Mouse (Mus musculus) embryonic facial prominence, embryonic 11.5 days (tissue): ENCODE data around the gene Dapk3. TPM values are rescaled to one million over a fixed set of nuclear protein-coding genes. Genes with fewer than 3 reads are reported as not detected.

Experiments
- ATAC-seq: fragments of 200-750 bp; cut with Nextera tagmentation; replicated peaks from 2 replicates; pipeline ENCODE4 v1.8.0; 2017; ENCODE audit warnings: low read depth; ENCODE audit not compliant: insufficient number of reproducible peaks, low FRiP score, low TSS enrichment
- DNase-seq: peaks from one replicate; pipeline ENCODE4 v3.0.0-alpha.2; 2015; ENCODE audit warnings: low spot score
- H3K27ac ChIP-seq: fragments of 300-500 bp; sonication (generic); replicated peaks from 2 replicates; pipeline ENCODE4 v1.5.1; 2014; ENCODE audit warnings: mild to moderate bottlenecking, low read depth, low read length, control low read depth
- H3K27me3 ChIP-seq: fragments of 300-500 bp; sonication (generic); 2 replicates; pipeline ENCODE4 v1.6.1; 2014; ENCODE audit warnings: mild to moderate bottlenecking, low read length, moderate library complexity, mixed read lengths; ENCODE audit not compliant: control insufficient read depth, insufficient read depth
- H3K36me3 ChIP-seq: fragments of 300-500 bp; sonication (generic); replicated peaks from 2 replicates; pipeline ENCODE4 v1.6.1; 2014; ENCODE audit warnings: low read depth, mild to moderate bottlenecking, low read length, moderate library complexity, mixed read lengths; ENCODE audit not compliant: control insufficient read depth, insufficient read depth
- H3K4me1 ChIP-seq: fragments of 300-500 bp; sonication (generic); 2 replicates; pipeline ENCODE4 v1.6.1; 2014; ENCODE audit warnings: low read length, mixed read lengths; ENCODE audit not compliant: control insufficient read depth, insufficient read depth
- H3K4me2 ChIP-seq: fragments of 300-500 bp; sonication (generic); 2 replicates; pipeline ENCODE4 v1.6.1; 2014; ENCODE audit warnings: low read depth, mild to moderate bottlenecking, control low read depth, low read length, moderate library complexity
- H3K4me3 ChIP-seq: fragments of 300-500 bp; sonication (generic); 2 replicates; pipeline ENCODE4 v1.5.1; 2014; ENCODE audit warnings: low read depth, low read length, control low read depth
- H3K9ac ChIP-seq: fragments of 300-500 bp; sonication (generic); replicated peaks from 2 replicates; pipeline ENCODE4 v1.6.1; 2014; ENCODE audit warnings: mild to moderate bottlenecking, control low read depth, low read length
- H3K9me3 ChIP-seq: fragments of 300-500 bp; sonication (generic); replicated peaks from 2 replicates; pipeline ENCODE4 v1.6.1; 2016; ENCODE audit warnings: mild to moderate bottlenecking, low read length, inconsistent platforms, mixed read lengths; ENCODE audit not compliant: control insufficient read depth
- WGBS: fragments of 180-500 bp; shearing (Covaris S2); extraction: QIAGEN DNeasy Blood & Tissue Kit; methylation state at CpG from one replicate; pipeline ENCODE4 v1.1.7; 2014; 5-methylcytosine and 5-hydroxymethylcytosine counted together
- polyA plus RNA-seq: library from polyadenylated mRNA; unstranded; fragments of >200 nt; fragmentation: Nextera tagmentation; extraction: Ambion mirVana; gene quantifications from 2 replicates; pipeline ENCODE4 v1.2.1, GENCODE M21; 2014

Dapk3 gene
- polyA plus RNA-seq: 47.4 and 49.4 TPM in 2 replicates

GRCm38 (mm10) chr10:81182336-81183333, at the start of gene Dapk3:
Dapk3 (plus strand) TSS chr10:81183005.
- Histone ChIP-seq H3K4me2 (peak within 1 kb of the TSS; percentile 66), H3K27me3 (no peaks in the 10 kb centered on the region), H3K9ac (peak within 1 kb of the TSS; percentile 68), H3K4me1 (peaks cover 10% of the 10 kb centered on the region), H3K4me3 (peak within 1 kb of the TSS; percentile 63), H3K9me3 (no peaks in the 10 kb centered on the region), H3K27ac (0 out of 2 replicates have a peak within 1 kb of the TSS, but pooled peaks have one; percentile 57), H3K36me3 (peaks cover 38% of the 10 kb centered on the region)
- WGBS: 6% methylated on average over 53 of the region's 53 CpGs
- DNase-seq (peak; percentile 100), ATAC-seq (peak; percentile 92)

DNA sequence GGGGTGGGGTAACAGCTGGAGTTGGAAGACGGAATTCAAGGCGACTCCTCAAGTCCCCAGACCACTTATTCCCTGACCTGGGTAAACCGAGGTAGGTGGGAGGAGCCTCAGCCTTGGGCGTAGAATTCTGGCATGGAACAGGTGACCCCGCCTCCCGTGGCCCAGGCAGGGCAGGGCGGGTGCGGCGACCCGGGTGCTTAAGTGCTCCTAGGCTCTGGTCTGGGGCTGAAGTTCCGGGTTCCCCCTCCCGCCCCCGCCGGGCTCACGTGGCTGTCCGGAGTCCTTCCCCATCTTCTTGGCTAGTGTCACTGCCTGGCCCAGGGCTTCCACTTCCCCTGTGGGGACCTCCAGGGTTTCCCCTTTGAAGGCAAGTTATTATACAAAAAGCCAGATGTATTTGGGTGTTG, 48.6 kb upstream of the Dapk3 start:
- Histone ChIP-seq H3K27me3 (peaks cover 13% of the 10 kb centered on the region), H3K27ac (no peak overlapping the region), H3K4me2 (no peak overlapping the region), H3K9me3 (no peaks in the 10 kb centered on the region), H3K36me3 (no peaks in the 10 kb centered on the region), H3K4me1 (peaks cover 4% of the 10 kb centered on the region), H3K4me3 (no peak overlapping the region), H3K9ac (no peak overlapping the region)
- ATAC-seq: no peak
- no peak for DNase-seq
- under 1% methylated on average over 16 of the region's 16 CpGs for WGBS

DNA sequence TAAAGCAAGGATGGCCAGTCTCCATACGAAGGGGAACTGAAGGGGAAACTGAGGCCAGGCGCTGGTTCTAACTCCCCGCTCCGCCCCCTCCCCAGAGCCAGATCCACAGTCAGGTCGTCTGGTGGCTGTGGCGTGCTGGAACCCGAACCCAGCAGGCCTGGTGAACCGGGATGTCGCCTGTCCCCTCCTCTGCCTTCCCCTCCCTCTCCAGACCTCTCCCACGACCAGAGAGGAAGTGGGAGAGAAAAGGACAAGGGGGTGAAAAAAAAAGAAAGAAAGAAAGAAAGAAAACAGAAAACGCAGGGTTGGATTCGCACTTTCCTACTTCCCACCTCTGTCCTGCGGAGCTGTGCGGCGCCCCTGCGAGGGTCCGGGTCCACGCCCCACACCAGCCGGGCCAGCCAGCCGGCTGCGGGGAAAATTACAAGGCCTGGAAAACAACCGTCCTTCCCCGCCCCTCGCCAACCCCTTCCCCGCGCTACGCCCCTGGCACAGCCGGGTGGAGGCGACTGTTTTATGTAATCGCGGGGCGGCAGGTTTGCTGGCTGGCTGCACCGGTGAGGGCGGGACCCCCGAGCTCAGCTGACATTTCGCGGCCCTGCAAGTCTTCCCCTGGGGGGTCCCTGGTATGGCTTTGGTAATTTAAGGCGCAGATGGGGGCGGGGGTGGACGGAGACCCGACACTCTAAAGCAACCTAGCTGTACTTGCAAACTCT, 47.7 kb upstream of the Dapk3 start, which contains the start of gene Zbtb7a:
TSS of gene Zbtb7a (plus strand) at position 255 of the 716 bp plus-strand sequence.
- peak; percentile 59 for DNase-seq
- WGBS: 2% methylated on average over 40 of the region's 41 CpGs
- ATAC-seq: no peak
- Histone ChIP-seq H3K4me3 (peak within 1 kb of the TSS; percentile 76), H3K9me3 (no peaks in the 10 kb centered on the region), H3K4me1 (peaks cover 11% of the 10 kb centered on the region), H3K27ac (peak within 1 kb of the TSS; percentile 91), H3K27me3 (peaks cover 13% of the 10 kb centered on the region), H3K9ac (peak within 1 kb of the TSS; percentile 91), H3K4me2 (peak within 1 kb of the TSS; percentile 98), H3K36me3 (no peaks in the 10 kb centered on the region)

DNA sequence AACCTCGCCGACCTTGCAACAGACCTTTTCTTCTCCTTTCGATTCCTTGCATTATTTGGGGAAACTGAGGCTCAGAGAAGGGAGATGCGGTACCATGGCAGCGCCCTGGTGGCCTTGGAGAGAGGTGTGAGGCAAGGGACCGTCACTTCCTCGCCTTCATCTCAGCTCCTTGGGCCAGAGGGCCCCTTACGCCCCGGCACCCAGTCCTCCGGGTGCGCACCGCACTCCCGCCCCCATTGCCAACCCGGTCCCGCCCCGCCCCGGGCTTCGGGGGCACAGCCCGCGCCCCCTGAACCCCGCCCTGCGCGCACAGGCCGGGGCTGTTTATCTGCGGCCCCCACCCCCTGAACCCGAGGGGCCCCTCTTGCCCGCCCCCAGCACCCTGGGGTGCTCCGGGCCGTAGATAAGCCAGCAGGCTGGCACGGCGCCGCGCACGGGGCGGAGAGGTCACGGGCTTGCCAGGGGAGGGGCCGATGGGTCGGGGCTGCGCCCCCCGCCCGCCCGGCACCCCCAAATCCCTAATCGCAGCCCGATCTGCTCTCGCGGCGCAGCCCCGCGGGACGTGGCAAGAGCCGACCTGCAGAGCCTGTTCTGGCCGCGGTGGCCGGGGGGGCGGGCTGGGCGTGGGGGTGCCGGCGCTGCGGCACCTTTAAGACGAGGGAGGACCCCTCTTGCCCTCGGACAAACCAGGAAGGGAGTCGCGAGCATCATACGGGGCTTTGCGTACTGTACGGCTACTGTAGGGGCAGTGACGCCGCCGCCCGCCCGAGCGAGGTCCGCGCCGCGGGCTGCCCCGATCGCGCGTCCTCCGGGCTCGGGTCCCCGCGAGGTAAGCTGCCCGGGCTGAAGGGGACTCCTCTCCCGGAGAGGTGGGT, 46.7 kb upstream of the Dapk3 start:
- Histone ChIP-seq H3K4me3 (peak overlapping the region; percentile 76), H3K27me3 (peaks cover 13% of the 10 kb centered on the region), H3K9me3 (no peaks in the 10 kb centered on the region), H3K27ac (peak overlapping the region; percentile 91), H3K36me3 (no peaks in the 10 kb centered on the region), H3K4me1 (peaks cover 17% of the 10 kb centered on the region), H3K9ac (peak overlapping the region; percentile 91), H3K4me2 (peak overlapping the region; percentile 98)
- WGBS: under 1% methylated on average over 55 of the region's 86 CpGs
- peak; percentile 8; the same call in 1 of the 2 replicates for ATAC-seq
- DNase-seq: peak; percentile 77

DNA sequence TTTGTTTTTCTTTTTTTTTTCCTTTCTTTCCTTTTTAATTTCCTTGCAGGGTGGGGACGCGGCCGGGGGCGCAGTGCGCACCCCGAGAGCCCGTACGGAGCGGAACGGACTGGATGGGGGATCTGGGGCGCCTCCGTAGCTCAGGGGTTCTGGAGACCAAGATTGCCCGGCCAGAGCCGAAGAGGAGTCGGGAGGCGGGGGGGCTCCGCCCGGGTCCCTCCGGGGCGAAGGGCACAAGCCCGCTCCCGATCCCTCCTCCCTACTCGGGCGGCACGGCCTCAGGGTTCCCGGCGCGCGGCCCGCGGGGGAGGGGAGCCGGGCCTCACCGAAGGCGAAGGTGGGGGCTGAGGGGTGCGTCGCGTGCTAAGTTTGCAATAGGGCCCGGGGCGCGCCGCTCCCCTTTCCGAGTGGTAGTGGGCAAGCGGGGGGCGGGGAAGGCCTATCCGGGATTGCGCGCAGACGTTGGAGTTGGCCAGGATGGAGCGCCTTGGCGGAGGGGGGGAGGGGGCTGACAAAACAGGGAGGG, 46.0 kb upstream of the Dapk3 start:
- Histone ChIP-seq H3K27me3 (peaks cover 13% of the 10 kb centered on the region), H3K36me3 (no peaks in the 10 kb centered on the region), H3K27ac (peak overlapping the region; percentile 91), H3K4me2 (peak overlapping the region; percentile 98), H3K4me1 (peaks cover 18% of the 10 kb centered on the region), H3K9ac (peak overlapping the region; percentile 91), H3K4me3 (peak overlapping the region; percentile 76), H3K9me3 (no peaks in the 10 kb centered on the region)
- DNase-seq (no peak), ATAC-seq (peak; percentile 53)
- under 1% methylated on average over 35 of the region's 50 CpGs for WGBS

DNA sequence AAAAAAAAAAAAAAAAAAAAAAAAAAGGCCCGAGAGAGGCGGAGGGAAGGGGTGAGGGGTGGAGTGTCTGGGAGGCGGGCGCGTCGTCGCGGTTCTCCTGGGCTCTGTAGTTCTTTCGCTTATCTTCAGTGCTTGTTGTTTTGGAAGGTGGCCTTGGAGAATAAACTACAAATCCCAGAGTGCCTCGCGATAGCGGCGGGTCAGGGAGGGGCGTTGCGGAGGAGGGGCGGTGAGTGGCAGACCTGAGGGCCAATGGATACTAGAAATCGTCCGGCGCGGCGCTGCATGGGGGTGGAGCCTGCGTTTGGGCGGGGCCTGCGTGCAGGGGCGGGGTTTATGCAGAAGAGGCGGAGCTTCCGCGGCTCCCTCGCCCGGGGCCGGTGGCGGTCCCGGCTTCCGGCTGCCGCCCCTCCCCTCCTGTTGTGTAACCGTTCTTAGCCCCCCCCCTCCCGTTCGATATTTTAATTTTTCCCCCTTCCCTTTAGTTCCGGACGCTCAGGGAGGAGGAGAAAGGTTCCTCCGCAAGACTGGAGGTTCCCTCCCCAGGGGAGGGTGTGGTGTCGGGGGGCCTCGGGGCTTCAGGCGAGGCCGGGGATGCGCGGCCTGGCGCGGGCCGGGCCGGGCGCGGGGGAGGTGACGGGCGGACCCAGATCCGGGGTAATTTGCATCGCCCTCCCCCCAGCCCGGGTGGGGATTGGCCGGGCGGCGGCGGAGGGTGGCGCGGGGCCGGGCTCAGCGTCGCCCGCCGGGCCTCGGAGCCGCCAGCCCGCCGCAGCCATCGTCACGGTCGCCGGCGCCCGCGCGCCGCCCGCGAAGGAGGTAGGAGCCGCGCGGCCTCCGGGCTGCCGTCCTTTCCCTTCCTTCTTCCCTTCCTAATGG, 45.3 kb upstream of the Dapk3 start:
- H3K4me3 ChIP-seq: peak overlapping the region; percentile 82
- DNase-seq: peak; percentile 98
- H3K36me3 ChIP-seq: no peaks in the 10 kb centered on the region
- peaks cover 18% of the 10 kb centered on the region for H3K4me1 ChIP-seq
- peaks cover 13% of the 10 kb centered on the region for H3K27me3 ChIP-seq
- peak overlapping the region; percentile 90 for H3K9ac ChIP-seq
- H3K9me3 ChIP-seq: no peaks in the 10 kb centered on the region
- peak overlapping the region; percentile 81 for H3K27ac ChIP-seq
- WGBS: under 1% methylated on average over 56 of the region's 89 CpGs
- peak; percentile 82 for ATAC-seq
- peak overlapping the region; percentile 91 for H3K4me2 ChIP-seq
